Mouse (Mus musculus) heart, postnatal 0 days (tissue): ENCODE data around the gene March1.

Experiments
- CTCF ChIP-seq: IDR thresholded peaks from 2 replicates; pipeline ENCODE4 v1.5.1; 2016; ENCODE audit warnings: antibody characterized with exemption, control low read depth, low read depth
- EP300 ChIP-seq: IDR thresholded peaks from 2 replicates; pipeline ENCODE4 v1.6.1; 2016; ENCODE audit warnings: antibody characterized with exemption, low read depth

DNA sequence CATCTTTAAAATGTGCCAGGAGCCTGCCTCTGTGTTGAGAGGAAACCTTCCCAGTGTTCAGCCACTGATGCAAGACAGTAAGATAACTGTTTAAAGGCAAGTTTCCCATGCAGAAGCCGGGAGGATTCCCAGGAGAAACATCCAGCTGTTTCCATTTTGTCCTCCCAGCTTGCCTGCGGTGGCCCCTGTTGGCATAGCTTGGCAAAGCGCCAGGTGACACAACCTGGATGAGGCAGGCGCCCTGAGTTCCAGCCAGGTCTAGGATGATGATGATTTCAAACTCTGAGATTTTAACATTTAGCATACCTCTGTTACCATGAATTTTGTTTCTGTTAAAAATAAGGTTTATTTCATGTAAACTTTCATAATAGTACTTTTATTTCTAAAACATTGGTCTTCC is 651.8 kb downstream of the March1 start:
- no peak for TF ChIP-seq EP300
- no peak for TF ChIP-seq CTCF
